Mouse (Mus musculus): ENCODE data around the gene Plch2.

- no peak for TF ChIP-seq CTCF (IDR thresholded peaks at IDR 0.05; ENCODE audit: extremely low read depth, insufficient read length, insufficient replicate concordance, low read depth, low read length)
- no peak for TF ChIP-seq POLR2A (IDR thresholded peaks at IDR 0.05; ENCODE audit: low read depth, low read length)
These were observed 23.5 kb downstream of the Plch2 start for GRCm38 (mm10) chr4:155033115-155033514.
